22 mouse cellular contexts compared by ENCODE assay signal in genomic region chr14:120361121-120361520, GRCm38 (mm10).
DNase-seq lines count a peak whose midpoint lies in the region; ATAC-seq lines count a peak whose summit lies in the region.
"Had no signal": no experiment of that assay in that cellular context is flagged by ENCODE, and none has a peak within 500 bp of the region (broad histone marks: within the 10 kb centered on the region; RNA-seq: fewer than 3 reads in every experiment).

No protein-coding gene starts in this region.

- peaks cover 15% of the 10 kb centered on the region for H3K4me1 ChIP-seq in embryonic facial prominence, embryonic 12.5 days
- peaks cover 12% of the 10 kb centered on the region for H3K4me1 ChIP-seq in embryonic facial prominence, embryonic 10.5 days
- peaks cover 17% of the 10 kb centered on the region for H3K4me1 ChIP-seq in kidney, embryonic 16.5 days (ENCODE audit: insufficient read depth, low read length)
- peaks cover 70% of the 10 kb centered on the region for H3K4me1 ChIP-seq in megakaryocyte, embryonic 14.5 days
- H3K4me1 ChIP-seq: forebrain, embryonic 13.5 days had no signal

- no peaks in the 10 kb centered on the region for H3K27me3 ChIP-seq in embryonic facial prominence, embryonic 12.5 days
- H3K27me3 ChIP-seq in embryonic facial prominence, embryonic 10.5 days (replicated peaks; ENCODE audit: low read depth, poor library complexity, severe bottlenecking): no peaks in the 10 kb centered on the region
- H3K27me3 ChIP-seq in kidney, embryonic 16.5 days (ENCODE audit: insufficient read depth, low read length): no peaks in the 10 kb centered on the region
- H3K27me3 ChIP-seq in megakaryocyte, embryonic 14.5 days (replicated peaks): no peaks in the 10 kb centered on the region
- H3K27me3 ChIP-seq: CH12.LX; forebrain, embryonic 13.5 days; forebrain, embryonic 15.5 days; Patski had no signal

- H3K4me2 ChIP-seq in embryonic facial prominence, embryonic 12.5 days (replicated peaks): no peak overlapping the region
- H3K4me2 ChIP-seq in kidney, embryonic 16.5 days (replicated peaks; ENCODE audit: low read depth, low read length): no peak overlapping the region
- H3K4me2 ChIP-seq: forebrain, embryonic 13.5 days; forebrain, embryonic 15.5 days had no signal

- 86% methylated on average over 6 of the region's 6 CpGs for WGBS in embryonic facial prominence, embryonic 12.5 days
- WGBS in embryonic facial prominence, embryonic 10.5 days: 91% methylated on average over 6 of the region's 6 CpGs
- 49% methylated on average over 6 of the region's 6 CpGs for WGBS in kidney, embryonic 16.5 days

- peaks cover 7% of the 10 kb centered on the region for H3K36me3 ChIP-seq in embryonic facial prominence, embryonic 12.5 days
- H3K36me3 ChIP-seq in embryonic facial prominence, embryonic 10.5 days (replicated peaks): peaks cover 31% of the 10 kb centered on the region
- H3K36me3 ChIP-seq in kidney, embryonic 16.5 days (ENCODE audit: insufficient read depth, low read length): 0 out of 2 replicates have a peak, but pooled peaks cover 4% of the 10 kb centered on the region
- H3K36me3 ChIP-seq in megakaryocyte, embryonic 14.5 days (replicated peaks; ENCODE audit: low read length): peaks cover 86% of the 10 kb centered on the region
- H3K36me3 ChIP-seq: forebrain, embryonic 15.5 days had no signal

- intact Hi-C loops in heart, postnatal 10 days (cut with DNase I): no loop called here

- 0 out of 2 replicates have a peak overlapping the region, but pooled peaks have one; percentile 17 for H3K27ac ChIP-seq in embryonic facial prominence, embryonic 12.5 days
- H3K27ac ChIP-seq in embryonic facial prominence, embryonic 10.5 days (replicated peaks): no peak overlapping the region
- no peak overlapping the region for H3K27ac ChIP-seq in kidney, embryonic 16.5 days (ENCODE audit: low read length)
- H3K27ac ChIP-seq: forebrain, embryonic 13.5 days; forebrain, embryonic 15.5 days had no signal

- no peak overlapping the region for H3K4me3 ChIP-seq in embryonic facial prominence, embryonic 12.5 days
- H3K4me3 ChIP-seq in embryonic facial prominence, embryonic 10.5 days: no peak overlapping the region
- no peak overlapping the region for H3K4me3 ChIP-seq in kidney, embryonic 16.5 days (ENCODE audit: low read length)
- peak overlapping the region; percentile 59 for H3K4me3 ChIP-seq in megakaryocyte, embryonic 14.5 days (replicated peaks)
- H3K4me3 ChIP-seq: forebrain, embryonic 13.5 days; forebrain, embryonic 15.5 days had no signal

- H3K9me3 ChIP-seq in embryonic facial prominence, embryonic 12.5 days: no peaks in the 10 kb centered on the region
- H3K9me3 ChIP-seq in embryonic facial prominence, embryonic 10.5 days: peaks cover 6% of the 10 kb centered on the region; the same call in 1 of the 2 replicates
- H3K9me3 ChIP-seq in kidney, embryonic 16.5 days (ENCODE audit: low read length): peaks cover 3% of the 10 kb centered on the region; the same call in 1 of the 2 replicates
- no peaks in the 10 kb centered on the region for H3K9me3 ChIP-seq in megakaryocyte, embryonic 14.5 days
- H3K9me3 ChIP-seq: forebrain, embryonic 15.5 days had no signal

- DNase-seq in embryonic facial prominence, embryonic 10.5 days (ENCODE audit: low spot score): no peak
- DNase-seq in heart, adult 11 months: peak; percentile 76
- DNase-seq in heart, postnatal 10 days: no peak
- DNase-seq in kidney, postnatal 4 days: no peak
- DNase-seq: adrenal gland, adult 8-10 months; adrenal gland, postnatal 14 days; adrenal gland, postnatal 36 days; B cell, adult 2 months; cerebellum, adult 11-12 months; cerebellum, adult 9-10 months; cerebellum, postnatal 10 days; cerebellum, postnatal 25 days had no signal

- no peak overlapping the region for H3K9ac ChIP-seq in embryonic facial prominence, embryonic 12.5 days
- H3K9ac ChIP-seq in kidney, embryonic 16.5 days (replicated peaks; ENCODE audit: low read length): no peak overlapping the region
- H3K9ac ChIP-seq: forebrain, embryonic 13.5 days; forebrain, embryonic 15.5 days had no signal

- no peak for ATAC-seq in embryonic facial prominence, embryonic 12.5 days (ENCODE audit: insufficient number of reproducible peaks, insufficient read depth, low FRiP score, low TSS enrichment)
- peak; percentile 32; the same call in 1 of the 2 replicates for ATAC-seq in kidney, embryonic 16.5 days (ENCODE audit: low FRiP score, low TSS enrichment)
- no peak for ATAC-seq in megakaryocyte, adult 5-6 weeks (ENCODE audit: poor library complexity, severe bottlenecking)
- ATAC-seq: activated CD4-positive, CD25-positive, alpha-beta regulatory T cell, adult 4 months; CD4-positive, CD25-positive, alpha-beta regulatory T cell, adult 4 months; forebrain, embryonic 13.5 days; forebrain, embryonic 15.5 days; Patski had no signal
